Mouse (Mus musculus): ENCODE measurements around the gene Ulk3. TPM values are rescaled to one million over a fixed set of nuclear protein-coding genes. Genes with fewer than 3 reads are reported as not detected.
A peak's percentile ranks its signal among the peaks of the same experiment; 100 is the strongest.

Gene Ulk3
- polyA plus RNA-seq, 1 experiment: 14.0 TPM

- H3K27ac ChIP-seq (ENCODE audit: insufficient read depth, low read depth, low read length): peak overlapping the region; percentile 91
- H3K27me3 ChIP-seq (ENCODE audit: control insufficient read depth, insufficient read depth, low read length): no peaks in the 10 kb centered on the region
- no peak for TF ChIP-seq CTCF (IDR thresholded peaks at IDR 0.05; ENCODE audit: extremely low read depth, insufficient read length, insufficient replicate concordance, low read depth, low read length)
- no peak for TF ChIP-seq POLR2A (IDR thresholded peaks at IDR 0.05; ENCODE audit: low read depth, low read length)
- peak overlapping the region; percentile 57 for H3K4me3 ChIP-seq (ENCODE audit: low read depth, low read length)
- H3K36me3 ChIP-seq (ENCODE audit: control insufficient read depth, insufficient read depth, low read length): no peaks in the 10 kb centered on the region
- H3K4me1 ChIP-seq (ENCODE audit: control insufficient read depth, insufficient read depth, insufficient read length, low read length): peaks cover 66% of the 10 kb centered on the region
- WGBS: 12% methylated on average over 7 of the region's 7 CpGs
Measured at GRCm38 (mm10) chr9:57643856-57644180, 54.6 kb downstream of the Ulk3 start.

DNA sequence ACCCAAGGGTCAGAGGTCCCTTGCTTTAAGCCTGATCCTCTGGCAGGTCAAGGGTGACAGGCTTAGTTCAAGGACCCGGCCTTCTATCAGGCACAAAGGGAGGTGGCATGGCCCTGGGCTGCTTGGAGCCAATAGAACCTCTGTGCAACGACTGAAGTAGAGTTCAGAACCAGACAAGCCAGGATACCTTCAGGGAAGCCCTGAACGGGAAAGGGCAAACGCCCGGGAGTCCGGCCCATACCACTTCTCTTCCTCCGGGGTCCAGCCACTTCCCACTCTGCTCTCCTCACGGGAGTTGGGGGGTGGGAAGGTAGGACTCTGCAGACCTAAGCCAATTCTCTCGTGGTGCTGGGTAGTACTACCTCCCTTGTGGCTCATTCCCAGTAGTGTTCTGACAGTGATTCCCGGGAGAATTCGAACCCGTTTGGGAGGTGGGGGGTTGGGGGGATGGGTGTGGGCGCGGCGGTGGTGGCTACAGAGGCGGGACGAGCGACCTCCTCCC is 55.2 kb downstream of the Ulk3 start:
- Histone ChIP-seq H3K4me1 (ENCODE audit: control insufficient read depth, insufficient read depth, insufficient read length, low read length) (peaks cover 62% of the 10 kb centered on the region), H3K27me3 (ENCODE audit: control insufficient read depth, insufficient read depth, low read length) (no peaks in the 10 kb centered on the region), H3K36me3 (ENCODE audit: control insufficient read depth, insufficient read depth, low read length) (no peaks in the 10 kb centered on the region), H3K27ac (ENCODE audit: insufficient read depth, low read depth, low read length) (peak overlapping the region; percentile 84), H3K4me3 (ENCODE audit: low read depth, low read length) (peak overlapping the region; percentile 87)
- TF ChIP-seq POLR2A (IDR thresholded peaks at IDR 0.05; ENCODE audit: low read depth, low read length): peak; percentile 64; the same call in 1 of the 2 replicates
- TF ChIP-seq CTCF (IDR thresholded peaks at IDR 0.05; ENCODE audit: extremely low read depth, insufficient read length, insufficient replicate concordance, low read depth, low read length): no peak
- WGBS: 0% methylated on average over 18 of the region's 18 CpGs

- TF ChIP-seq CTCF (IDR thresholded peaks at IDR 0.05; ENCODE audit: extremely low read depth, insufficient read length, insufficient replicate concordance, low read depth, low read length) (peak; percentile 87), POLR2A (IDR thresholded peaks at IDR 0.05; ENCODE audit: low read depth, low read length) (peak; percentile 62)
- H3K36me3 ChIP-seq (ENCODE audit: control insufficient read depth, insufficient read depth, low read length): no peaks in the 10 kb centered on the region
- peaks cover 54% of the 10 kb centered on the region for H3K4me1 ChIP-seq (ENCODE audit: control insufficient read depth, insufficient read depth, insufficient read length, low read length)
- no peaks in the 10 kb centered on the region for H3K27me3 ChIP-seq (ENCODE audit: control insufficient read depth, insufficient read depth, low read length)
- H3K27ac ChIP-seq (ENCODE audit: insufficient read depth, low read depth, low read length): peak overlapping the region; percentile 94
- H3K4me3 ChIP-seq (ENCODE audit: low read depth, low read length): peak overlapping the region; percentile 87
- 1% methylated on average over 83 of the region's 85 CpGs for WGBS
Measured at GRCm38 (mm10) chr9:57644944-57645893, 56.0 kb downstream of the Ulk3 start.

Other genes starting within 250 kb of the Ulk3 start
- 10.3 and 14.2 TPM in 2 replicates for gene Ppcdc, start 149.3 kb upstream of the Ulk3 start, polyA plus RNA-seq (2012; rRNA removed)
- gene Scamp5, start 121.4 kb upstream of the Ulk3 start, polyA plus RNA-seq (2012; rRNA removed): 104 and 119 TPM in 2 replicates
- gene Rpp25, start 85.4 kb upstream of the Ulk3 start, polyA plus RNA-seq (2012; rRNA removed): 1.2 and 10.5 TPM in 2 replicates
- gene Cox5a, start 68.2 kb upstream of the Ulk3 start, polyA plus RNA-seq (2012; rRNA removed): 952 and 1,569 TPM in 2 replicates
- 6.0 and 8.2 TPM in 2 replicates for gene Fam219b, start 51.9 kb upstream of the Ulk3 start, polyA plus RNA-seq (2012; rRNA removed)
- 51.8 and 117 TPM in 2 replicates for gene Mpi, start 36.7 kb upstream of the Ulk3 start, polyA plus RNA-seq (2012; rRNA removed)
- 89.7 and 207 TPM in 2 replicates for gene Scamp2, start 28.5 kb upstream of the Ulk3 start, polyA plus RNA-seq (2012; rRNA removed)
- gene Cplx3, start 16.8 kb downstream of the Ulk3 start, polyA plus RNA-seq (2012; rRNA removed): not detected in 2 replicates
- 0.08 TPM in 1 of 2 replicates, not detected in the other for gene Lman1l, start 31.3 kb downstream of the Ulk3 start, polyA plus RNA-seq (2012; rRNA removed)
- 52.1 and 95.9 TPM in 2 replicates for gene Csk, start 64.2 kb downstream of the Ulk3 start, polyA plus RNA-seq (2012; rRNA removed)
- not detected in 2 replicates for gene Cyp1a2, start 94.3 kb downstream of the Ulk3 start, polyA plus RNA-seq (2012; rRNA removed)
- 0.51 and 0.79 TPM in 2 replicates for gene Cyp1a1, start 98.5 kb downstream of the Ulk3 start, polyA plus RNA-seq (2012; rRNA removed)
- 3.7 and 8.0 TPM in 2 replicates for gene Edc3, start 119.1 kb downstream of the Ulk3 start, polyA plus RNA-seq (2012; rRNA removed)
- 30.7 and 66.1 TPM in 2 replicates for gene Clk3, start 176.4 kb downstream of the Ulk3 start, polyA plus RNA-seq (2012; rRNA removed)
- gene Arid3b, start 247.3 kb downstream of the Ulk3 start, polyA plus RNA-seq (2012; rRNA removed): 5.8 and 13.6 TPM in 2 replicates

All from small intestine, adult 2 months (tissue).